Mouse (Mus musculus): Measurements from ENCODE around the gene Tnfsf12.

- TF ChIP-seq CTCF (IDR thresholded peaks at IDR 0.05; ENCODE audit: extremely low read depth, insufficient read length, insufficient replicate concordance, low read depth, low read length) (no peak), POLR2A (IDR thresholded peaks at IDR 0.05; ENCODE audit: low read depth, low read length) (no peak)
Observed at GRCm38 (mm10) chr11:69703814-69704612, 8.4 kb upstream of the Tnfsf12 start.
